Mouse (Mus musculus): ENCODE measurements around the gene P3h3.

- TF ChIP-seq CTCF (IDR thresholded peaks at IDR 0.05; ENCODE audit: control insufficient read depth, insufficient read depth, insufficient read length) (no peak), USF1 (IDR thresholded peaks at IDR 0.05; ENCODE audit: low read depth) (no peak), MYOD1 (IDR thresholded peaks at IDR 0.05; ENCODE audit: control insufficient read depth, insufficient read length, low read depth) (peak; percentile 48), MAX (IDR thresholded peaks at IDR 0.05) (peak; percentile 40), MYOG (IDR thresholded peaks at IDR 0.05; ENCODE audit: control insufficient read depth, extremely low read depth, insufficient read length) (no peak)
These were observed 49.1 kb downstream of the P3h3 start, which contains the start of gene Spsb2 for GRCm38 (mm10) chr6:124808358-124809012.

All from C2C12 (cell line).